Mouse (Mus musculus) embryonic fibroblast, embryonic 13.5 days (primary cell): ENCODE measurements around the gene Ugt1a7c.

Source experiments
- CTCF ChIP-seq: IDR thresholded peaks from 2 replicates; pipeline ENCODE4 v1.5.1; 2011; ENCODE audit warnings: mild to moderate bottlenecking, control low read depth, low read length, moderate library complexity, borderline replicate concordance; ENCODE audit not compliant: insufficient read depth
- POLR2A ChIP-seq: IDR thresholded peaks from 2 replicates; pipeline ENCODE4 v1.6.1; 2011; ENCODE audit warnings: low read depth, mild to moderate bottlenecking, control low read depth, low read length, moderate library complexity

DNA sequence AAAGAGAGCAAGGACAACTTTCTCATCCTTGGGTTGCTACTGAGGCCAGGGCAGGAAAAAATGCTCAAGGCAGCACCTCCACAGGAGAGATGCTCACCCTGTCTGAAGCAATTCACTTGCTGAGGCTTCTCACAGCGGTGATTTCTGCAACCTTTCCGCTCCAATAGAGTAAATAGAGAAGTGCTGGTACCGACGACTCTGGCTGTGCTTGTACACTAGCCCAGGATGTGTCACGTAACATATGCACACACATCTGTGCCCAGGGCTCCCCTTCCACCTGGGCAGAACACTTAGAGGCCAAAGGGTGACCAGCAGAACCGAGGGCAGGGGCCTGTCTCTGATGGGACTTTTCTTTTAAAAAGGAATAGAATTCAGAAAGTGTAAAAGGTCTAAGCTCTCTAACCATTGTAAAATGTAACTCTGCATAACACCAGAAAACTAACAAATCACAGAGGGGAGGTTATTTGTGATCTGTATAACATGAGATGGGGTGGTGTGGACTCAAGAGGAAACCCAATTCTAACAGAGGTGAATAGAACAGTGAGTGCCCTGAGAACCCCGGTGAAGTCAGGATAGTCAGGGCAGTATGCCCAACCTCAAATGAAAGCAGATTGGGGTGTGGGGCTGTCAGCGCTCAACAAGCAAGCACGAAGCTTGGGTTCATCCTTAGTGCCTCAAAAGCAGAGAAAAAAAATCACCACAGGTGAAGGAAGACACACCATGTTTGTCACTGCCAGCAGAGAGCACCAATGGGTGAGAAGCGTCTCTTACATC lies 165.9 kb downstream of the Ugt1a7c start:
- TF ChIP-seq POLR2A (no peak), CTCF (no peak)
